Mouse (Mus musculus): ENCODE measurements around the gene Plxna4. TPM values are rescaled to one million over a fixed set of nuclear protein-coding genes. Genes with fewer than 3 reads are reported as not detected.

Plxna4 gene
- total RNA-seq, 2 experiments from 2014 or later = 103 to 108 TPM

GRCm38 (mm10) chr6:32409625-32410024 is 178.4 kb downstream of the Plxna4 start:
- DNase-seq (ENCODE audit: low spot score in 2 of 2) = no peak

DNA sequence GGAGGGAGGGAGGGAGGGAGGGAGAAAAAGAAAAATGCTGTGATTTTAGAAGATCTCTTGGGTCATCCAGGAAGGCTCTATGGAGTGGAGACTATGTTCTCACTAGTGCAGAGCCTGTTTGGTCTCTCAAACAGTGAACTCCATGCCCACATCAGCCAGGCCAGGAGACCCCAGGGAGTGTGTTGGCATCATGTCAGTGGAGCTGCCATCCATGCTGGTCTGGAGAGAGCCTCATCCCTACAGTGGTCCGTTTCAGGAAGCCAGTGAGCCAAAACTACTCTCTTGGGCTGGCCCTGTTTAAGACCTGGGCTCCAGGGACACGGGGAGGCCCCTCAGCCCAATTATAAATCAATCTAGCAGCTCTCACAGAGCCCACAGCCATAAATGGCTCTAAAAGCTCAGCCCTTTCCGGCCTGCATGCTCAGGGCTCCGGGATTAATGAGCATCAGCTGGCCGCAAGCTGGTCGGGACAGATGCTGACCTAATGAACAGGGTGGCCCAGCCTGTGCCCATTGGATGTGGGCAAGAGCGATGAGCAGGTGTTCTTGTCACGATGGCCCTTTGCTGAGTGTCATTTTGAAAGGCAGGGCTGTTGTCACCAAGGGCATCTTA is 180.3 kb downstream of the Plxna4 start:
- DNase-seq (ENCODE audit: low spot score in 2 of 2) = no peak

- DNase-seq (ENCODE audit: low spot score in 2 of 2) = peak; percentile 42 to 56
Observed at GRCm38 (mm10) chr6:32406316-32407095, 181.5 kb downstream of the Plxna4 start.

DNA sequence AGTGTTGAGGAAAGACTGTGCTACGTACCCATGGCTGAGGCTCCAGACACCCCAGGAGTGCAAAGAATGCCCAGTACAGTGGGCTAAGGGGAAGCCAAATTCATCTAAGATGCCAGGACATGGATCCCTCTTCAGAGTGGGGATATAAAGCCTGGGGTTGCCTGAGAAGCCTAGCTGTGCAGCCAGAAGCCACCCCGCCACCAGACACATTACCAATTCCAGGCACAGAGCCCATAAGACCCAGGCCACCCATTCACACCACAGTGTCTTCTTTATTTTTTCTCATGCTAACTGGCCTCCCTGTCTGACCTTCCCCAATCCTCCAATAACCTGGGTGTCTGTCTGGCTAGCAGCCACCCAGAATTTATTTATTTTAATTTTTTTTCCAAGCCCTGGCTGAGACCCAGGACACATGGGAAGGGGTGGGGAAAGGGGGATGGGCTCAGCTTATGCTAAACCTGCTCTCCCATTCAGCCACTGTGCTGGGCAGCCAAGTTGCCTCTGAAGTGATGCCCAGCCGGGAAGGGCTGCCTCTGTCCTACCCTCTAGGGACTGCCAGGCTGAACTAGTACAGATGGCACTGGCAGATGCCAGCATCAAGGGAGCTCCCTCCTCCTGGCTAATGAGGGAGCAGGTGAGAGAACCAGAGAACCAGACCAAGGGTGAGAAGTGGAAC is 185.3 kb downstream of the Plxna4 start:
- DNase-seq (ENCODE audit: low spot score in 2 of 2) = peak; percentile 59 to 68

DNA sequence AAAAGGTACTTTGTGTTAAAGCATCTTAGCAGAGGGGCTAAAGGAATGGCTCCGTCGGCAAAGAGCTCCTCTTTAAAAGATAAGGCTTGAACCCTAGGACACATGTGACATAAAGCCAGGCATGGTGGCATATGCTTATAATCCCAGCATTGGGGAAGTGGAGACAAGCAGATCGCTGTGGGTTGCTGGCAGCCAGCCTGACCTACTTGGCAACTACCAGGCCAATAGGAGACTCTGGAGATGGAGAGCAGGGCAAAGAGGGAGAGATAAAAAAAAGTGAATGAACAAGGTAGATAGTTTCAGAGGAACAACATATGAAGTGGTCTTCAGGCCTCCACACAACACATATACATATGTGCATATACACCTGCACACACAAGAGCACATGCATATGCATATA is 189.7 kb downstream of the Plxna4 start:
- DNase-seq (ENCODE audit: low spot score in 2 of 2) = peak in 1 of 2 experiments; percentile 47

DNA sequence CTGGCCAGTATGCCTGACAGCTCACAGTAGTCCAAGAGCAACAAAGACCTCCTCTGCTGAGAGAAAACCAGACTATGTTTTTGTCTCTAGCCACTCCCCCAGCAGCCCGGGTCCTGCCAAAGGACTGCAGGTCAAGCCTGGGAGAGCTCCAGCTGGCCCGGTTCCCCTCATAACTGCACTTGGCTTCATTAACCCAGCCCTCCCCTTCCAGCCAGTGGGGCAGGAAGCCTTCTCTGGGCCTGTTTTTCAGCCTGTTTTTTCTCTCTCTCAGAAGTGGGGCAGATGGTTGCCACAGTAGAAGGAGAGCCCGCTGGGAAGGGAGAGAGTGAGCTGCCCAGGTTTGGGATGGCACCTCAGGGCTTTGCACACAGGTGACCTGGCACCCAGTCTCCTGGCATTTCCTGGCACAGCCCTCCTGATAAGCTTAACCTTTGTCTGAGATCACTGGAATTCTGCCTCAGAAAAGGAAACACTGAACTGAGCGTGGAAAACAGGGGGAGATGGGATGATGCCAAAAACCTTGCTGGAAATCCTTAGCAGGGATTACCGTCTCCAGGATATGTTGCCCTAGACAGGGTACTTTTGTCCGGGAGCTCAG is 190.8 kb downstream of the Plxna4 start:
- DNase-seq (ENCODE audit: low spot score in 2 of 2) = peak; percentile 80 to 85

DNA sequence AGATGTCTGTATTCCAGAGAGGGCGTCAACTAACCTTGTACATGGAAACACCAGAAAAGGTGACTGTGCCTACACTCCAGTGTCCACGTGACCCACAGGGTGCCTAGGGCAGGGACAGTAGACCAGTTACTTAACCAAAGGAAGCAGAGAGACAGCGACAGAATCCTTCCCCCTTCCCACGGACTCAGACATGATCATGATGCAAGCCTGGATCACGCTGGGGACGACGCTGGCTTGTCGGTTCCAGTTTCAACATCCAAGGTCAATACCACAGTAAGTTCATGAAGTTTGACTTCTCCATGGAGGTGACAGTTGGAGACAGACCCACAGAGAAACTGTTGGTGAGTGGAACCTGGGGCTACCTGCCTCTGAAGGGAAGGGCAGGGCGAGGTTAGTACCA is 192.6 kb downstream of the Plxna4 start:
- no peak for DNase-seq (ENCODE audit: low spot score in 2 of 2)

GRCm38 (mm10) chr6:32392262-32392661 is 195.7 kb downstream of the Plxna4 start:
- no peak for DNase-seq (ENCODE audit: low spot score in 2 of 2)

- DNase-seq (ENCODE audit: low spot score in 2 of 2) = no peak
Observed at GRCm38 (mm10) chr6:32388276-32388675, 199.7 kb downstream of the Plxna4 start.

DNA sequence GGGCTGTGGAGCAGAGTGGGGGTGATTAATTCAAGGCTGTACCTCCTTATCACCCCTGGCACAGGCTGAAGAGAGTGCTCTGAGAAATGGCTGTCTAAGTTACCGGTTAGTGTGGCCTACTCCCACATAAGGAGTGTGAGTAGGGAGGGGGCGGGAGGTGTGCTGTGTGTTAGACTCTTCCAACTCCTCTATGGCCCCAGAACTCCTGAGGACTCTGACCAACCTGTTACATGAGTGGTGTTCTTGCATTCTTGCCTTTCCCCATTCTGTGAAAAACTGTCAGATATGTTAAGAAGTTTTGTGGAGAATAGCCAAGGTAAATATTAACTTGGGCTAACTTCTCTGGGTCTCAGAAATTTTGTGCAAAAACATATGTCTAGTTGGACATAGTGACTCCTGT is 201.1 kb downstream of the Plxna4 start:
- no peak for DNase-seq (ENCODE audit: low spot score in 2 of 2)

GRCm38 (mm10) chr6:32384937-32385336 is 203.1 kb downstream of the Plxna4 start:
- DNase-seq (ENCODE audit: low spot score in 2 of 2) = no peak

DNA sequence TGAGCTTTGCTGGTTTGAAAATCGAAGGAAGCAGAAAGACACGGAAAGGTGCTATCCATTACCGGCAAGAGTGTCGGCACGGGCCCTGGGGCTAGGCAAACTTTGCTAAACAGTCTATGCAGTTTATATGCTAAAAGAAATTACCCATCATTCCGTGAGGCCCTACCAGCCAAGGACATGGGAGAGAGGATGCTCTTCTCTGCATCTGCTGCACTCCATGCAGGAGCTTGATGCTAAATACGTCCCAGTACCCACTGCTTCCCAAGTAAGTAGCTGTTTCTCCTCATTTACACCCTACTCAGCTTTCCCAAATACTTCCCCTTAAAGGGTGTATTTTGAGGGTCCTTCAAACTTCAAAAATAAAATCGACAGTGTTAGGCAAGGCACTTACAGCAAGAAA is 203.6 kb downstream of the Plxna4 start:
- no peak for DNase-seq (ENCODE audit: low spot score in 2 of 2)

DNA sequence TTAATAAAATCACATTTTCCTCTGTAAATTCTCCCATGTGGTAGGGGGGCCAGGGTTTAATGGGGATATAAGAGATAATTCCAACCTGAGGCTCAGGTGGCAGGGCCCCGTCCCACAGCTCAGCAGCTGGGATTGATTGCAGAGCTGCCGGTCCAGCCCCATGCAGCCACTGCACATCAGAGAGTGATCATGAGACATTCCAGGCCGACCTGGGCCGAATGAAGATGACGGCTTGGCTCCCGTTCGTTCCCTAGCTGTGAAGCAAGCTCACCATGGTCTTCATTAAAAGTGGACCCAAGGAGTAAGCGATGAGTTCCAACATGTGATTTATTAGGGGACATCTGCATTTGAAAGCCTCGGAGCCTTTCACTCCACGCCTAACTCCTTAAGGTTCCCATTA is 206.5 kb downstream of the Plxna4 start:
- DNase-seq (ENCODE audit: low spot score in 2 of 2) = no peak

DNA sequence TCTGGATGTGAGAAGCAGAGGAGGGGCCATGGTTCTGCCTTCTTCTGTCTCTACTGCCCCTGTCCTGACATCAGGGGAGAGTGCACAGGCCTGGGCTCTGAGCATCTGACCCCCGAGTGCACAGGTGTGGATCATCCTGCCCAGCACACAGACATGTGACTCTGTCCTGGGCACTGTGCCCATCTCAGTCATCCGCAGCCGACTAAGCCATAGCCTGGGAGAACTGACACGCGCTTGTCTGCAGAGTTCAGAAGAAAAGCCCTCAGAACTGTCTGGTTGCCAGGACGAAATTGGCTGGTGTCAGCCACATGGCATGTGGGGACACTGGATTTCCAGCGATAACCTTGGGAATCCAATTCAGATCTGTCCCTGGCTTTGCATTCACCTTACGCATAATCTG is 210.8 kb downstream of the Plxna4 start:
- peak; percentile 40 to 59 for DNase-seq (ENCODE audit: low spot score in 2 of 2)

- peak; percentile 54 to 56 for DNase-seq (ENCODE audit: low spot score in 2 of 2)
Observed at GRCm38 (mm10) chr6:32373931-32374361, 214.0 kb downstream of the Plxna4 start.

- no peak for DNase-seq (ENCODE audit: low spot score in 2 of 2)
Observed at GRCm38 (mm10) chr6:32369092-32369491, 218.9 kb downstream of the Plxna4 start.

DNA sequence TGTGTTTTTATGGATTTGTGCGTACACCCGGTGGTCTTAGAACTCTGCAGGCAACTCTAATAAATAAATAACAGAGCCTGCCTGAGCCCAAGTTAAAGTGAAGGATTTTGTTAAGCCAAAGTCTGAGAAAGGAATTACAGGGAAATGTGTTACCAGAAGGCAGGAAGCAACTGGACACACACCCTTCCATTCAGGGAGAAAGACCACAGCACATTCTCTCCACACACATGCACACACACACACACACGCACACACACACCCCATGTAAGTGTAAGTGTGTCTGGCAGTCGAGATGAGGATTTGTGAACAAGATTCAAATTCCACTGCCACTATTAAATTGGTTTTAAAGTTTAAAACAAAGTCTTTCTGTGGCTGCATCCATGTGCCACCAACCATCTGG is 219.6 kb downstream of the Plxna4 start:
- DNase-seq (ENCODE audit: low spot score in 2 of 2) = no peak

DNA sequence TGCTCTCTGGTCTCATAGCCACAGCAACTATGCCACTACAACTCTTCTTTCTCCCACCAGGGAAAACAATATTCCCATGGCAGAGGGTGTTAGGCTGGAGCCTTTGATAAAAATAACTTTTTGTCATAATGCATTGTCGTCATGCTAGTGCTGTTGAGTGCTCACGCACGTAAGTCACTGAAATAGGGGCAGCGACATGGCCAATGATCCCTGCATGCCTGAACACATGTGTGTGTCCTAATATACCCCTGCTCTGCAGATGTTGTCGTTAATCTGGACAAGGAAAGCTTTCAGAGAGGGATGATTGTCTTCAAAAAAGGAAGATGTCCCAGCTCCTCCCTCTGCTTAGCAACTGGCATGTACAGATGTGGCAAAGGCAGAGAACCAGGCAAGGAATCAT is 223.1 kb downstream of the Plxna4 start:
- DNase-seq (ENCODE audit: low spot score in 2 of 2) = no peak

DNA sequence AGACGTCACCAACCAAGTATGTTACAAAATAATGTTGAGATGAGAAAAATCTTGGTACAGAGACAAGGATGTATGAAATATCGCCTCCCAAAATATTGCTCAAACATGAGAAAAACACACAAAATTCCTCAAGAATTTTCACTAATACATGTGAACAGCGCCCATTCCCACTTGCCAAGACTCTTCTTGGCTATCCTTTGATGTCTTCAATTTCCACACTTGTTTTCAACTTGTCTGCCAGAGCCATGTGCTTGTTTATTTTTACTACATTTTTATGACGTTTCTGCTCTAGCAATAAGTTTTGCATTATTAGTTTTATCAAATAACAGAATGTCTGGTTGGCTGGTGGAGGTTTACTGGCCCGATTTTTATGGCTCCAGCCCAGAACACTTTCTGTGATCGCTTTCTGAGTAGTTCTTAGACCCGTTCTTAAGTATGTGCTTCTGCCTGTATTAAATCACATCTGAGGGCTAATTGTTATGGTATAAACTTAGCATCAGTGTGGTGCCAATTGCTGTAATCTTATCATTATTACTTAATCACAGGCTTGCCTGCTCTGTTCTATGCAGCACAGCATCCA is 224.4 kb downstream of the Plxna4 start:
- DNase-seq (ENCODE audit: low spot score in 2 of 2) = no peak

DNA sequence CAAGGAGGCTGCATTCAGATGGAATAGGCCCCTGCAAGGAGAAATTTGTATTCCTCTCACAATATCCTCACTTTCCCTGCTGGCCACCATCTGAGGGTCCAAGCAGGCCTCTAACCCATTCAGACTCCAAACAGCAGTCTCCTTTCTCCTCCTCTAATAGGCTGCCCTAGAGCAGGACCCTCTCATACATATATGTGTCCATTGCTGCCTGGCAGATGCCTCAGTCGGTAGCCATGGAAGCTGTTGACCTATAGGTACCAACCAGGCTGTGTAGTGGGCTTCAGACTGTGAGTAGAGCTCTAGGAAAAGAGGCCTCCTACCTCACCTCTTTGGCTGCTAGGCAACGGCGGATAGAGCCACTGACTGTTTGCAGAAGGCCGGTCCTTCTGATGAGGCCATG is 225.6 kb downstream of the Plxna4 start:
- DNase-seq (ENCODE audit: low spot score in 2 of 2) = no peak

GRCm38 (mm10) chr6:32359675-32360074 is 228.3 kb downstream of the Plxna4 start:
- DNase-seq (ENCODE audit: low spot score in 2 of 2) = no peak

DNA sequence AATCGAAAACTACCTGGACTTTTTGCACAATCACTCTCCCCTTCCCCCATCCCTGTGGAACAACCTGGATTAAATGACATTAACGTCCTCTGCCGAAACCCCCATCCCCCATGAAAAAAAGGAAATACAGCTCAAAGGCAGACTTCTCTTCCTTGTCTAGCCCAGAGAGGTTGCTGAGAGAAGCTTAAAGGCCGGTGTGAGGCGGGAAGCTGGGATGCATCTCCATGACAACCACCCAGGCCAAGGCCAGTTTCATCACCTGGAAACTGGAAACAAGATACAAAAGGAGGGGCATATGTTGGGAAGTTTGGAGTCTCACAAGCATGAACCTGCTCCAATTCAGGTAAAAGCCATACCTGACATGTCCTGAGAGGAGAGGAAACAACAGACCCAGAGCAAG is 230.5 kb downstream of the Plxna4 start:
- no peak for DNase-seq (ENCODE audit: low spot score in 2 of 2)

Measured in layer of hippocampus, postnatal 10 days (tissue).